In genomic region chr7:46218415-46218814, GRCm38 (mm10) we compare ENCODE assay signal across 8 mouse cellular contexts. TPM values are rescaled to one million over a fixed set of nuclear protein-coding genes. Genes with fewer than 3 reads are reported as not detected.
A peak's percentile ranks its signal among the peaks of the same experiment; 100 is the strongest.
DNase-seq lines count a peak whose midpoint lies in the region; ATAC-seq and TF ChIP-seq lines count a peak whose summit lies in the region.

No protein-coding gene starts in this region.

- no peak for TF ChIP-seq CTCF in left cerebral cortex, adult 2 months (IDR thresholded peaks at IDR 0.05)

- DNase-seq in testis, postnatal 14 days (ENCODE audit: low spot score): peak; percentile 16
- no peak for DNase-seq in testis, postnatal 10 days (ENCODE audit: low spot score)
- DNase-seq in liver: peak; percentile 60
- peak; percentile 6 to 25 for DNase-seq in thymus, postnatal 36 days
- DNase-seq in spleen, postnatal 4 days (ENCODE audit: low spot score in 2 of 2): no peak
- DNase-seq in left cerebral cortex, adult 2 months (ENCODE audit: extremely low spot score in 1 of 2, low spot score in 2 of 2): no peak
- DNase-seq in adrenal gland, postnatal 14 days: no peak

- H3K4me3 ChIP-seq in left cerebral cortex, adult 2 months: no peak overlapping the region

- intact Hi-C loops in left cerebral cortex, adult 2 months (cut with DNase I): loop anchor here (10.0 kb wide), 1 partner anchor 364 kb away; no protein-coding TSS in a partner anchor

- ATAC-seq in granulocyte monocyte progenitor cell, adult 5-6 weeks (replicated peaks; ENCODE audit: poor library complexity, severe bottlenecking): peak; percentile 50; the same call in 1 of the 2 replicates

- no peak overlapping the region for H3K27ac ChIP-seq in left cerebral cortex, adult 2 months

RNA-seq across cellular contexts. Expression of gene Ush1c, which starts 19.9 kb away (rescaled TPM):
- not detected in 2 replicates for total RNA-seq in granulocyte monocyte progenitor cell, adult 5-6 weeks (2014; fragmentation: Nextera tagmentation)
- not detected in 2 replicates for total RNA-seq in granulocyte monocyte progenitor cell, adult 5-6 weeks (2017)
- total RNA-seq in left cerebral cortex, adult 2 months (2021): under 1 TPM in 1 of 2 experiments, not detected in 1; 0.14 TPM
- 2.7 and 4.7 TPM in 2 replicates for total RNA-seq in adrenal gland, postnatal 14 days (2021)

RNA-seq across cellular contexts. Expression of gene Otog, which starts 22.4 kb away (rescaled TPM):
- not detected in 2 replicates for total RNA-seq in granulocyte monocyte progenitor cell, adult 5-6 weeks (2014; fragmentation: Nextera tagmentation)
- total RNA-seq in granulocyte monocyte progenitor cell, adult 5-6 weeks (2017): not detected in 2 replicates
- total RNA-seq in left cerebral cortex, adult 2 months (2021): under 1 TPM; 0.07 to 0.19 TPM
- total RNA-seq in adrenal gland, postnatal 14 days (2021): 0.04 TPM in 1 of 2 replicates, not detected in the other

RNA-seq across cellular contexts. Expression of gene Abcc8, which starts 38.6 kb away (rescaled TPM):
- total RNA-seq in granulocyte monocyte progenitor cell, adult 5-6 weeks (2014; fragmentation: Nextera tagmentation): not detected in 2 replicates
- total RNA-seq in granulocyte monocyte progenitor cell, adult 5-6 weeks (2017): not detected in 2 replicates
- 10 to 100 TPM; 38.6 to 43.8 TPM for total RNA-seq in left cerebral cortex, adult 2 months (2021)
- 0.45 and 0.93 TPM in 2 replicates for total RNA-seq in adrenal gland, postnatal 14 days (2021)

Comparison
In these comparisons a context has a peak if more than half of its experiments do, and no peak if none do; other contexts are left out.
1. DNase-seq: peak in testis, postnatal 14 days (single experiment), liver (single experiment) and thymus, postnatal 36 days (2 of 2); none in testis, postnatal 10 days (single experiment), spleen, postnatal 4 days (0 of 2), left cerebral cortex, adult 2 months (0 of 2) and adrenal gland, postnatal 14 days (single experiment).
2. RNA of gene Abcc8, which starts 38.6 kb away (total RNA-seq): 38.6 to 43.8 TPM in left cerebral cortex, adult 2 months; 0.45 to 0.93 TPM in adrenal gland, postnatal 14 days and not detected in granulocyte monocyte progenitor cell, adult 5-6 weeks; every median in the first group is over 10 times any median in the second.